Mouse (Mus musculus): ENCODE data around the gene 4930426L09Rik.
"Not testable (repeated sequence)": the region's sequence is repeated elsewhere in the genome, so short reads cannot be mapped to it uniquely, and the experiment has no call there.

4930426L09Rik gene

DNA sequence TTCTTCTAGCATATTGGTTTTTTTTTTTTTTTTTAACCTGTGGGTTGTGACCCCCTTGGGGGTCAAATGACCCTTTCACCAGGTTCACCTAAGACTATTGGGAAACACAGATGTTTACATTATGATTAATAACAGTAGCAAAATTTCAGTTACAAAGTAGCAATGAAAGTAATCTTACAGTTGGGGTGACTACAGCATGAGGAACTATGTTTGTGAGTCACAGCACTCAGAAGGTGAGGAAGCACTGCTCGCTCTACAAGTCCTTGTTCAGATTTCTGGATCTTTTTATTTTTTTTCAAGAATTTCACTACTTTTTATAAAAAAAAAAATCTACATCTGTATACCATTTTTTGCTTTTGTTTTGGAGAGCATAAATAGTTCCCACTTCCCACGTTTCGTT, 26.6 kb upstream of the 4930426L09Rik start:
- DNase-seq, result no peak

DNA sequence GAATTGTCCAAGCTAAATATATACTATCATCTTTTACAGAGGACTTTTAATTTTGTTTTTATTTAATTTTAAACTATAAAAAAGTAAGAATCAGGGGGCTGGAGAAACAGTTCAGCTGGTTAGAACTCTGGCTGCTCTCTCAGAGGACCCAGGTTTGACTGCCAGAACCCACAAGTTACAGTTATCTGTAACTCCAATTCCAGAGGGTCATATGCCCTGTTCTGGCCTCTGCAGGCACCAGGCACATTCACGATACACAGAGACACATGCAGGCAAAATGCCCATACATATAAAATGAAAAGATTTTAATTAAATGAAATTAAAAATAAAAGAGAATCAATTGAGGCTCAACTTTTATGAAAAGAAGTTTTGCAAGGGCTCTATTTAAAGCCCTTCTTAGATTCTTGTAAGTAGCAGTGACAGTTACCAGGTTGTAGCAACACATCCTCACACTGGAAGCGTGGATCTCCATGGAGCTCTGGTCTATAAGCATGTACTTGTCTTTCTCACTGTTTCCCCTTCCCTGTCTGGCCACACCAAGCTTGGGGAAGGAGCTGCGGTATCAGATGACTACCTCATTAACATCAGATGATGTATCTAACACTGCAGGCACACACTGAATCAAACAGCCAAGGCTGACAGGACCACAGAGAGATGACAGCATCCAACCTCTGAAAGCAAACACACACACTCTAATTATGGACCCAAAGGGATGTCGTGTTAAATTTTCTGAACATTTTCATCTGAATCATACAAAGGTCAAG, 23.1 kb upstream of the 4930426L09Rik start:
- DNase-seq, result no peak

DNA sequence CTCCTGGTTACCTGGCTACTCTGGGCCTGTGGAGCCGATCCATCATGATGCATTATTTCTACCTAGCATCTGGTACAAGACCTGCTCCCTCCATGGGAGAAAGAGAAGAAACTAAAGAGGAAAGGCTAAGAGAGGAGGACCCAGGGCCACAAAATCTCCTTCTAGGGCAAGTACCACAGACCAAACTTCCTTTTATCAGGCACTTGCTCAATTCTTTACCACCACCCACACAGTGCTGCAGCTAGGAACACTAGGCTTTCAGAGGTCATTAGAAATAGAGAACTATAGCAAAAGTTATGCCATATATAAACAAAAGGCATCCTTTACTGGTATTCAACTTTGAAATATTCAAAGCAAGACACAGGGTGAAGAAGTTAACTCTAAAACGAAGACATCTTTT, 22.0 kb upstream of the 4930426L09Rik start:
- no peak for DNase-seq

DNA sequence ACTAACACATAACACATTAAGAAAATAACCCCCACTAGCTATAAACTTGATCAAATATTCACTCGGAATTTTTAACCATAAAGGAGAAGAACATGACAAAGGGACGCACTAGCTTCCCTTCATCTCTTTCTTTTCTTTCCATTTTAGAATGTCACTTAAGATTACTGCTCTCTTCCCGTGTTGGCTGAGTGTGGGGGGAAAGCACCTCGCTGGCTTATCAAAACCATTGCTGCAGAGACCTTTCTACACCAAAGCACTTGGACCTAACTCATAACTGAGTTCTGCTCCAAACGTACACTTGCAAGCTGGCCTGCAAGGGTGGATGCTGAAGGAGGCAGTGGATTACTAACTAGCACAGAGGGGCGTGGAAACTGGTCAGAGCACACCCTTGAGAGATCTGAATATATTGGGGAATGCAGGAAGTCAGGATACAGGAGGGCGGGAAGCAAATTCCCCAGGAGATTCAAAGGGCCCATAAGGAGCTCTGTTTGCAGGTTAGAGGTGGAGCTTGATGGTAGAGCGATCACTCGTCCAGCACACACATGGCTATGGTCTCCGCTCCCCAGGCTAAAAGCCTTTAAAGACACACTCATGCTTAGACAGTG, 20.8 kb upstream of the 4930426L09Rik start:
- no peak for DNase-seq

DNA sequence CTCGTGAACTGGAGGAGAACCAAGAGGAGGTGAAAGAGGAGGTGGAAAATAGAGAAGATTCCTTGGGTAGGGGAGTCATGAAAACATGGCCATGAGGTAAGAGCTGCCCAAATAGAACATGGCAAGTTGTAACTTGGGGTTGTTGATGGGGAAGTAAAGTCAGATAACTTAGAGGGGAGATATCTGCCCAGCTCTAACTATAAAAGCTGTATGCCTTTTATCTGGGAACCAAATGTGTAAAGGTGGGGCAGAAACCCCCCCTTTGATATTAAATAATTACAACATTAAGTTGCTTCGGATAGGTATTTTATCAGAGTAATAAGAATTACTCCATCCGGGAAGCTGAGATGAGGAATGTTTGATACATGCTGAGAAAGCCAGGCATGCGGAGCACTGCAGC, 19.1 kb upstream of the 4930426L09Rik start:
- DNase-seq, result no peak

DNA sequence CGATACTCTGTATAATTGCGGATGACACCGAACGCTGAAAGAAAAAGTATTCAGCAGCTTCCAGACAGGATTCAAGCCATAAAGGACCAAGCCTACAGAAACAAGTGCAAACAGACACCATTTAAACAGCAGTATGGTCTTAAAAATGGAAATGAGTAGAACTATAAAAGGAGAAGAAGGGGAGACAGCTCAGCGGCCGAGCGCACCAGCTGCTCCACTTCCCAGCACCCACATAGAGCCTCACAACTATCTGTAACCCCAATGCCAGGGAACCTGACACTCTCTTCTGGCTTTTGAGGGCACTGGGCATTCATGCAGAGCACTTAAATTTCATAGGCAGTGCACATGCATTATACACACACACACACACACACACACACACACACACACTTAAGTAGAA, 18.5 kb upstream of the 4930426L09Rik start:
- DNase-seq, result no peak

DNA sequence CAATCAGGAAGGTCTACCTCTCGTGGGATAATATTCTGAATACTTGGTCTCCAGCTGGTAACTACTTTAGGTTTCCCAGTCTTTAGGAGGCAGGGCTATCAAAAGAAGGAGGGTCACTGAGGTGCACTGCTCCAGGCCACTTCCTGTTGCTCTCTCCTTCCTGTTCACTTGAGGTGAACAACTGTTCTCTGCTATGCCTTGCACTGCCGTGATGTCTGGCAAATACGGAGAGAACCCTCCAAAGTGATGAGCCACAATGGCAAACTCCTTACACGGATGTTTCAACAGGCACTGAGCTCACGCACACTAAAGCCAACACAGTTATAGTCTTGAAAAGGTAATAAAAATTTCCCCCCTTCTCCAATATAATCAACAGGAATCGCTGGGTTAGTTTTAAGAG, 15.6 kb upstream of the 4930426L09Rik start:
- DNase-seq, result no peak

DNA sequence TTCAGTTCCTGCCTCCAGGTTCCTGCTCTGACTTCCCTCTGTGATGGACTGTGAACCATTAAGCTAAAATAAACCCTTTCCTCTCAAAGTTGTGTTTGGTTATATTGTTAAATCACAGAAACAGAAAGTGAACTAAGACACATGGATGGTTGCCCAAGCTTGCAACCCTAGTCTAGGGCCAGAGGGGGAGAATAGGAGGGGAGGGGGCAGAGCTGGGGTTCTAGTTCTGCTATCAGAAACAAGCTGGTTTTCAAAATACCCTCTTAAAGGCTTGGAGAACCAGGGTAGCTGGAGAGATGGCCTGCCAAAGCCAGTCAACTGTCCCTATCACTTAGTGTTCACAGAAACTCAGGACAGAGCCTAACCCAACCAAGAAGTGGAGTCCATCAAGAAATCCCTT, 14.6 kb upstream of the 4930426L09Rik start:
- no peak for DNase-seq

DNA sequence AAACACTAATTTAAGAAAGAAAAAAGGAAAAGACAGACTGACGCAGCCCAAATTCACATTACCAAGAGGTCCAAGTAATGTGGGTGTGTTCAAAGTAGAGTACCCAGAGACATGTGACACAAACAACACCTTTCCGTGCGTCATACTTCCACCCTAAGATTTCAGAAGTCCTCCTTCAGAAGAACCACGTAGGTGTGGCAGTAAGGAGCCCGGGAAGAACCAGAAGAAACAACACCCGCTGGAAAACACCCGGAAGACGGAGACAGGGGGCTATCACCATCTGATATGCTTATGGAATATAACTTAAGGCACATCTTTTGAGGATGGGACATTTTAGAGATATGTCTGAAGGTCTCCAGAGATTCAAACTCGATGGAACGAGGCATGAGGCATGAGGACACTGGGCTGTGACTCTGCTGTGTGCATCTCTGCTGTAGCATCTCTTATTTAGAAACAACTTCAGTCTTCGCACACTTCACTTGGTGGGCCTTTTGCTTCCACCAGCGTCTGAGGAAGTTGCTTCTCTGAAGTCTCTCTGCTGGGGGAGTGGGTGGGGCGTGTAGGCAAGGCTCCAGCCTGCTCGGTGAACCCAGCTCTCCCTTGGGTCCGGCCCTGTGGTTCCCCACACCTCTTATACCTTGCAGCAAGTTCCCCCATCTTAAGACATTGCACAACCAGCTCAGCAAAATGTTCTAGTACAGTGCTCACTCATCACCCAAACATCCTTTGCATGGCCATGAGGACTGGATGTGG, 13.9 kb upstream of the 4930426L09Rik start:
- DNase-seq, result no peak

DNA sequence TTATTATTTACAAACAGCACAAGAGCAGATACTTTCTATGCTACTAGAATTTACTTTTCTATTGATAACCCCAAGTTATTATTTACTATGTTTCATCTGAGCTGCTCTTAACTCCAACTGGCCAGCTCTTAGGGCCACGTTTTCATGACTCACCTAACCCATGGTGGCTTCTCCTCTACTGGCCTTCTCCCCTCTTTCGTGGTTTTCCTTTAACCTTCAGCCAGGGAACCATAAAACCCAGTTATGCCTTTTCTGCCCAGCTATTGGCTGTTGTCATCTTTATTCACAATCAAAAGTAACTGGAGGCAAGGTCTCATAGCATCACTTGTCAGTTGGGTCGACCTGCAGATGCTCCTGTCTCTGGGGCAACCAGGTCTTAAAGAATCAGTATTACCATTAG, 12.6 kb upstream of the 4930426L09Rik start:
- DNase-seq, result no peak

DNA sequence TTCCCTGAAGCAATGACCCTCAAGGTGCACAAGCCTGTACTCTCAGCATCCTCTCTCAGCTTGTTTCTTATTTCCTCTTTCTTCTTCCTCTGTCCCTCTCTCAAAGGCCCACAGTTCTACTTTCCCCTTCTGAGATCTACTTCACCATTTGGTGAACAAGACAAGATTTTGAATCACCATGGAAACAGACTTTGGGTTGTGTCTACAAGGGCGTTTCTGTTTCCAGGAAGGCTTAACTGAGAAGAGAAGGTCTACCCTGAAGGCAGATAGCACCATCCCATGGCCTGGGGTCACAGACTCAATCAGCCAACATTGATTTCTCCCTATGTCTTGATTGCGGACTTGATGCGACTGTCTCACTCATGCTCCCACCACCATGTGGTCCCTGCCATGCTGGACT, 9.3 kb upstream of the 4930426L09Rik start:
- no peak for DNase-seq

DNA sequence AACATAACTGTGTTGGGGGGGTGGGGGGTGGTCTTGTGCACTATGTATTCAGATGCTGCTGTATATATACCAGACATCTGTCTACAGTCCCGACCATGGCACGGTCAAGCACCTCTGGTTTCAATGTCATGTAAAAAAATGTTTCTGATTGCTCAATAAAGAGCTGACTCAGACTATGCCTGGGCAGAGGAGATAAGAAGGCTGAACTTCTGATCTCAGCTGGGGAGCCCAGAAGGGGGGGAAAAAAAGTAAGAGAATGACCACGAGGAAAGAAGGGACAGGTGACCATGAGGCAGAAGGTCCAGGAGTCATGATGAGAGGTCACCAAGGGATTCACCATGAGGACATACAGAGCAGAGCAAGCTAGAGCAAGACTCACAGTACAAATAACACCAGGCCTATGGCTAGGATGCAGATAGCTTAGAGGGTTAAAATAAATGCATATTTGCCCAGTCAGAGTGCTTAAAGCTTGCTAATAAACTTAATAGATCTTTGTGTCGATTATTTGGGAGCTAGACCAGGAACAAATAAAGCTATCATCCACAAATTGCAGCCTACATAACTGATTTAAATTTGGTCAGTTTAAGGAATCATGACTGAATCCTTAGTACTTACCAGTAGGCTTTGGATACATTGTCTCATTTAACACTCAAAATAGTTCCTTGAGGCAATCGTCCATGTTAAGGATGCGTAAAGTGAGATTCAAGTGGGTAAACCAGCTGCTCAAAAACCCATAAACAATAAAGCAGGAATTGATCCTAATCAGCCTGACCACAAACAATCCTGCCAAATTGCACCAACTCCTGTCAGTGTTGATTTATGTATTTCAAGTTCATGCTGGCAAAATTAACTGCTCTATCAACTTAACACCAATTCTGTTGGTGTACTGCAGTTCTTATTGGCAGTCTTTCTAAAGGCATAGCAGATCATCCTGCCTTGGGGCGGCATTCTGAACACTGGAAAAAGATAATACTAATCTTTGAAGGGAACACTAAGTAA, 5.3 kb upstream of the 4930426L09Rik start:
- DNase-seq, result no peak

DNA sequence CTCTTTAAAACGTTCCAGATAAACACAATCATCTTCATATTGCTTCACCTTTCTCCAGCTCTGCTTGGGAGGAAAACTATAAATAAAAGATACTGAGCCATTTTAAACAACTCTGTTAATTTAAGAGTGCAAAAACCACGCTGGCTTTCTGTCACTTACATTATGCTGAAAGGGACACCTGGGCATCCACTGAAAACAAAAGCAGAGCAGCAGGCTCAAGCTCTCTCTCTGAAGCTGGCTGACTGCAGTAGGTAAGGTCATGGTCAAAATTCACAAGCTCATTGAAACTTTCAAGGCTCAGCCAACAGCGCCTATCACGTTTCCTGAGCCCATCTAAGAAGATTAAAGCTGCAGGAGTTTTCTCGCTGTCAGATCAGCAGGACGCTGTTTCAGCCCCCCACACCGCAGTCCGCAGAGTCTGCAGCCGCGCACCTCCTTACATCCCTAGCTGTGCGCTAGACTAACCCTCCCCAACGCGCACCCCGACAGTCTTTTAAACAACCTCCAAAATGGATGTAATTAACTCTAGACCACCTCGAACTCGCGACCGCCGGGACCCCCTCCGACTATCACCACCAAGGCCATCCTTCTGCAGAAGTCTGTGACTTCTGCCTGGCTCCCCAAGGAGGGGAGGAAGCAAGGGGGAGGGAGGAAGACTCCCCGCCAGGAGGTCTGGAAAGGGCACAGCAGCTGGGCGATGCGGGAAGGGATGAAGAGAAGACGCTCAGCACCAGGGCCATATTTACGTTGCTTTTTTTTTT, 1.5 kb upstream of the 4930426L09Rik start:
- peak; percentile 38 for DNase-seq

DNA sequence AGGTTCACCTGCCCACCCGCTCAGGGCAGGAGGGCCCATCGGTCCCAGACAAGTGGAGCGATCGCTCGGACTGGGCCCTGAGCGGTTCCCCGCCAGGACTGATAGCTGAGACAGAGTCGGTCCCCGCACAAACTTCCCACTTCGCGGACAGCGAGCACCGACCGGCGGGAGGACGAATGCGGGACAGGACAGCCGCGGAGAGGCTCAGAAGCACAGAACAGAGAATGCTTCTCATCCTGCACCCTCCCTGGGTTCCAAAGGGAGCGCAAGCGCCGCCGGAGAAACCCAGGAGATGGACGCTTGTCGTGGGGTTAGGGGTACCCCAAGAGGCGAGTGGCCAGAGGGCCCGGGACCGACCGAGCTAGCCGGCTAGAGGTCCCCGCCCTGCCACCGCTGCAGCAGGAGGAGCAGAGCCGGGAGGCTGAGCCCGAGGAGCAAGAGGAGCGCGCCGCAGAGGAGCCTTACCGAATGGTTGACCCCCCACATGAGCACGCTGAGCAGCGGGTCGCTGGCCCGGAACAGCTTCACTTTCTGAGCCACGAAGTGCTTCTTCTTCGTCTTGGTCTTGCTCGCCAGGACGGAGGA, 664 bp upstream of the 4930426L09Rik start:
- DNase-seq, result no peak

DNA sequence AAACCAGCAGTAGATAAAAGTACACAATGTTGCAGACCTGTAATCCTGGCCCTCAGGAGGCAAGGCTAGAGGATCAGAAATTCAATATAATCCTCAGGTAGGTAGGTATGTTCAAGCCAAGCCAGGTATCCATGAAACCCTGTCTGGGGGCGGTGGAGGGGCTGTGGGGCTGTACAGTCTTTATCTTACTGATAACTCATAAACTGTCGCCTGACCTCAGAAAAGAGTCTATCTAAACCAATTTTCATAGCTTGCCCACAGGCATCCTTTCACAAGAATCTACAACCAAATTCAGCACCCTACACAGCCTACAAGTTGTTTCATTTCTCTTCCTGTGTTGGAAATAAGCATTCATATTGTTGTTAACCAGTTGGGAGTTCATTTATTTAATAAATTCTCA, 1.3 kb downstream of the 4930426L09Rik start:
- no peak for DNase-seq

DNA sequence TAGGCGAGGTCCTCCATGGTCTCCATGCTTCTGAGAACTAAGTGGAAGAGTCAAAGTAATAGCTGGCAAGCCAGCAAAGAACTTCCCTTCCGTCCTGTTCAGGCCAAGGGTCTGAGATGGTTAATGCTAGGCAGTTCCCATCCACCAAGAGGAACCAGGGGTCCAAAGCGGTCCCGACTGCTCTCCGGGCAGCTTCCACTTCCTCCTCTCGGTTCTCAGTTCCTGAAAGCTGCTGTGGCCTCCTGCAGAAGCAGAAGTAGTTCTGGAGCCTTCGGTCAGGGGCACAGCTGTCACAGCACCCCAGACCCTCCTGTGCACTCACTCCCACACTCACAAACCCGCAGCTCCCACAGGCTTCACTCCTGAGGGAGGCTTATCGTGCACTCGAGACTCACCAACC, 6.7 kb downstream of the 4930426L09Rik start:
- no peak for DNase-seq

DNA sequence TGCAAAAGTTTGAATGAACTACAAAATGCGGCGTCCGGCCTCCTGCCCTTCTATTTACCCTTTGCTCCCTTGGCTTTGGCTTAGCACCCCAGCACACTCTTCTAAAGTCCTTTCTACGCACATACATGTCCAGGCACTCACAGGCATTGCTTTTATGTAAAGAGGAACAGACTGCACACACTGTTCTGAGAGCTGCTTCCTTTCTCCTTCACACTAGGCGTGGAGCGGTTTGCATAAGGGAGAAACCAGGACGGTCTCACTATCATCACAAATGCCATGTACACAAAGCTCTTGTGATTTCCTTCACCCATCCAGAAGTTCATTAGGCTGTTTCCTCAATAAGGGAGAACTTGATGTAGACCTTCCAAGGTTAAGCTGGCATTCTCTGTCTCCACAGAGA, 8.0 kb downstream of the 4930426L09Rik start:
- DNase-seq, result no peak

DNA sequence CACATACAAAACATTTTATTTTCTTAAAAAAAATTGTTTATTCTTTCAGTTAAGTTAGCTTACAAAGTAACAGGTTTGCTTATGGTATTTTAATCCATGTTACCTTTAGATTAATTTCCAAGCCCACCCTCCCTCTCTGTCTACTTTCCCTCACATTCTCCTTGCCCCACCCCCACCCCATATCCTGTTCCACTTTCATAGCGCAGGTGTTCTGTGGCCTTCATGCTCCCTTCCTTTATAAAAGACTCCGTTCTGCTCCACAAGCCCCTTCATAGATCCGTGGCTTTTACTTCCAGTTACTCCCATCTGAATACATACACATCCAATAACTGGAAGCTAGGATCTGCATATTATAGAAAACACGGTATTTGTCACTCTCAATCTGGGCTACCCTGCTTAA, 9.4 kb downstream of the 4930426L09Rik start:
- DNase-seq, result no peak

DNA sequence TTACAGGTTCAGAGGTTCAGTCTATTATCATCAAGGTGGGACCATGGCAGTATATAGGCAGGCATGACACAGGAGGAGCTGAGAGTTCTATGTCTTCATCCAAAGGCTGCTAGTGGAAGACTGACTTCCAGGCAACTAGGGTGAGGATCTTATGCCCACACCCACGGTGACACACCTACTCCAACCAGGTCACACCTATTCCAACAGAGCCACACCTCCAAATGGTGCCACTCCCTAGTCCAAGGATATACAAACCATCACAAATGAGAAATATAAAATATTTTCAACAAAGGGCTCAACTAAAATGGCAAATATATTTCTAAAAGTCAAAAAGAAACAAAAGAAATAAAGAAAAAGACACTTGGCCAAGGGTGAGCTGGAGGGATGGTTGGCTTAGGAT, 12.4 kb downstream of the 4930426L09Rik start:
- DNase-seq, result not testable (repeated sequence)

DNA sequence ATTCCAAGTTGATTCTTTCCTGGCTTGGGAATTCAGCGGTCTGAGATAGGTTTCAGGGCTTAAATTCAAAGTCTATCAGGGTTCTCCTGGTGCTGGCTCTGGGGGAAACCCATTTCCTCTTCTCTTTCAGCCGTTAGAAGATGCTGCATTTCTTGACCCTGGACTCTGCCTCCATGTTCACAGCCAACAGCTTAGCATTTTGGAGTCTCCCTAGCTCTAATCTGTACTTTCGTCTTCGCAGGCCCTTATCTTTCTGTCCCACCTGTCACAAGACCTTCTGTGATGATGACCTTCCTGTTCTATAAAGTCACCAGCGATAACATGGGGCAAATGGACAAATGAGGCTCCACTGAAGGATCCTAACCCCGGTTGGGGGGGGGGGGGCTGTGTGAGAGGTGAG, 13.3 kb downstream of the 4930426L09Rik start:
- DNase-seq, result no peak

DNA sequence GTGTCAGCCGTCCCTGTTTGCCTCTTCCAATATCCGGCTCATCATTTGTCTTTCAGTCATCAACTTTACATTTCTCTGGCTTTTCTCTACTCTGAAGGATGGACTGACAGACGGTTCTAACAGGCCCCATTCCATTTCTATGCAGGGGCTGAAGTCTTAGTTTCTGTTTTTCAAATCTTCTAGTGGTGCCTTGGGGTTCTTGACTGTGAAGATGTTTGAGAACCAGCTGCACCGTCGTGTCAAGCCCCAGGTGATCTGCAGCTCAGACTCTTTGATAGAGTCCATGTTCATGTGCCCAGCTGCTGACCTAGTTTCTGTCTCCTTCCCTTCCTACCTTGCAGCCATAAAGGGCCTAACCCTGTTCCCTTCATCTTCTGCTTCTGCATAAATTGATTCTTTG, 18.2 kb downstream of the 4930426L09Rik start:
- DNase-seq, result no peak

DNA sequence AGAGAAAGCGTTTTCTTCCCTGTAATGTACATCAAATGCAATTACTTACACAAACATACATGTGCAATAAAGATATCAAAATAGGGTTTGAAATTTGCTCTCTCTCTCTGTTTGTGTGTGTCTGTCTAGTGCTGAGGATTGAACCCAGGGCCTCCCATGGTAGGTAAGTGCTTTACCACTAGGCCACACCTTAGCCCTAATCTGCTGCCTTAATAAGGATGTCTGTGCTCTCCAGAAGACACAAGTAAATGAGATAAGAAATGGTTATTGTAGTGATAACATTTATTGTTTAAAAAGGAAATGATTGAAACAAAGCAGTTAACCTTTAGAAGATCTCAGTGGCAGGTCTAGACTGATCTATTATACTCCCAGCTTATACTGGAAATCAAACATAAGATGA, 18.7 kb downstream of the 4930426L09Rik start:
- no peak for DNase-seq
